Mouse (Mus musculus) brain, adult 10 weeks (tissue): ENCODE data around the gene Olfr317. TPM values are rescaled to one million over a fixed set of nuclear protein-coding genes. Genes with fewer than 3 reads are reported as not detected.

Experiments
- polyA plus RNA-seq: library from polyadenylated mRNA; stranded (reverse); fragments of 350-450 nt; fragmentation: Illumina TruSeq; extraction: RNeasy Lipid Tissue Mini Kit (QIAGEN cat#74804); gene quantifications from one replicate; pipeline ENCODE4 v1.2.3, GENCODE M21; 2015; ENCODE audit warnings: low read depth, low replicate concordance

The Olfr317 gene
- polyA plus RNA-seq = not detected

GRCm38 (mm10) chr11:58738792-58739262, at the start of gene Olfr317:
TSS of gene Olfr317 (minus strand) at chr11:58739212.

GRCm38 (mm10) chr11:58782480-58783089, 43.6 kb upstream of the Olfr317 start, which contains the start of gene Olfr314:
TSS of gene Olfr314 (plus strand) at chr11:58782952.

GRCm38 (mm10) chr11:58772888-58773287, 33.9 kb upstream of the Olfr317 start, which contains the start of gene Olfr315:
TSS of gene Olfr315 (plus strand) at chr11:58773188.

GRCm38 (mm10) chr11:58752434-58752833, 13.4 kb upstream of the Olfr317 start, which contains the start of gene Olfr316:
TSS of gene Olfr316 (plus strand) at chr11:58752734.

GRCm38 (mm10) chr11:58723914-58724313, 15.1 kb downstream of the Olfr317 start, which contains the start of gene Olfr318:
TSS of gene Olfr318 (minus strand) at chr11:58724014.

GRCm38 (mm10) chr11:58698862-58699261, 40.1 kb downstream of the Olfr317 start, which contains the start of gene Olfr319:
TSS of gene Olfr319 (plus strand) at chr11:58699162.

Other genes with a start within 250 kb of the Olfr317 start
- gene Olfr332, start 246.7 kb downstream of the Olfr317 start, polyA plus RNA-seq = not detected
- gene Olfr331, start 236.6 kb downstream of the Olfr317 start, polyA plus RNA-seq = not detected
- gene Olfr330, start 204.4 kb downstream of the Olfr317 start, polyA plus RNA-seq = not detected
- gene Olfr329-ps, start 192.8 kb downstream of the Olfr317 start, polyA plus RNA-seq = not detected
- gene Olfr328, start 183.6 kb downstream of the Olfr317 start, polyA plus RNA-seq = not detected
- not detected for gene Olfr224, start 168.7 kb downstream of the Olfr317 start, polyA plus RNA-seq
- not detected for gene Olfr325, start 161.5 kb downstream of the Olfr317 start, polyA plus RNA-seq
- not detected for gene Olfr324, start 144.1 kb downstream of the Olfr317 start, polyA plus RNA-seq
- not detected for gene 2210407C18Rik, start 123.1 kb downstream of the Olfr317 start, polyA plus RNA-seq
- gene Olfr323, start 108.7 kb downstream of the Olfr317 start, polyA plus RNA-seq = not detected
- not detected for gene Trim58, start 98.7 kb downstream of the Olfr317 start, polyA plus RNA-seq
- not detected for gene Olfr322, start 80.4 kb downstream of the Olfr317 start, polyA plus RNA-seq
- gene Olfr320, start 58.1 kb downstream of the Olfr317 start, polyA plus RNA-seq = not detected
- not detected for gene Olfr319, start 40.0 kb downstream of the Olfr317 start, polyA plus RNA-seq
- gene Olfr318, start 15.2 kb downstream of the Olfr317 start, polyA plus RNA-seq = not detected
- 1.3 TPM for gene Olfr316, start 13.5 kb upstream of the Olfr317 start, polyA plus RNA-seq
- gene Olfr315, start 34.0 kb upstream of the Olfr317 start, polyA plus RNA-seq = not detected
- not detected for gene Olfr314, start 43.7 kb upstream of the Olfr317 start, polyA plus RNA-seq
- gene Fam183b, start 62.7 kb upstream of the Olfr317 start, polyA plus RNA-seq = 10.0 TPM
- gene Olfr313, start 75.8 kb upstream of the Olfr317 start, polyA plus RNA-seq = not detected
- not detected for gene Olfr312, start 90.0 kb upstream of the Olfr317 start, polyA plus RNA-seq
- gene Olfr311, start 100.0 kb upstream of the Olfr317 start, polyA plus RNA-seq = not detected
- 18.0 TPM for gene Gm12258, start 107.9 kb upstream of the Olfr317 start, polyA plus RNA-seq
- 7.1 TPM for gene 2810021J22Rik, start 128.0 kb upstream of the Olfr317 start, polyA plus RNA-seq
- 5.3 TPM for gene Zfp39, start 165.0 kb upstream of the Olfr317 start, polyA plus RNA-seq
- not detected for gene Btnl10, start 178.7 kb upstream of the Olfr317 start, polyA plus RNA-seq
- 331 TPM for gene Rnf187, start 199.7 kb upstream of the Olfr317 start, polyA plus RNA-seq
- 67.2 TPM for gene Hist3h2ba, start 209.7 kb upstream of the Olfr317 start, polyA plus RNA-seq
- 33.6 TPM for gene Hist3h2a, start 215.5 kb upstream of the Olfr317 start, polyA plus RNA-seq
- gene Trim17, start 215.5 kb upstream of the Olfr317 start, polyA plus RNA-seq = 5.9 TPM
- gene Trim11, start 238.9 kb upstream of the Olfr317 start, polyA plus RNA-seq = 17.7 TPM